Mouse (Mus musculus) embryonic facial prominence, embryonic 12.5 days (tissue): ENCODE measurements around the gene Rabgap1l. TPM values are rescaled to one million over a fixed set of nuclear protein-coding genes. Genes with fewer than 3 reads are reported as not detected.
A peak's percentile ranks its signal among the peaks of the same experiment; 100 is the strongest.

ENCODE experiments used
- ATAC-seq: fragments of 200-750 bp; cut with Nextera tagmentation; 2 replicates; pipeline ENCODE4 v1.8.0; 2017; ENCODE audit not compliant: insufficient number of reproducible peaks, insufficient read depth, low FRiP score, low TSS enrichment
- H3K27ac ChIP-seq: fragments of 300-500 bp; sonication (generic); 2 replicates; pipeline ENCODE4 v1.5.1; 2016; ENCODE audit warnings: mild to moderate bottlenecking
- H3K27me3 ChIP-seq: fragments of 300-500 bp; sonication (generic); 2 replicates; pipeline ENCODE4 v1.6.1; 2016; ENCODE audit warnings: mild to moderate bottlenecking, moderate library complexity
- H3K36me3 ChIP-seq: fragments of 300-500 bp; sonication (generic); 2 replicates; pipeline ENCODE4 v1.6.1; 2016; ENCODE audit warnings: mild to moderate bottlenecking
- H3K4me1 ChIP-seq: fragments of 300-500 bp; sonication (generic); 2 replicates; pipeline ENCODE4 v1.6.1; 2016
- H3K4me2 ChIP-seq: fragments of 300-500 bp; sonication (generic); replicated peaks from 2 replicates; pipeline ENCODE4 v1.6.1; 2016; ENCODE audit warnings: mild to moderate bottlenecking, moderate library complexity
- H3K4me3 ChIP-seq: fragments of 300-500 bp; sonication (generic); 2 replicates; pipeline ENCODE4 v1.5.1; 2016; ENCODE audit warnings: mild to moderate bottlenecking
- H3K9ac ChIP-seq: fragments of 300-500 bp; sonication (generic); 2 replicates; pipeline ENCODE4 v1.6.1; 2016; ENCODE audit warnings: mild to moderate bottlenecking, moderate library complexity
- H3K9me3 ChIP-seq: fragments of 300-500 bp; sonication (generic); 2 replicates; pipeline ENCODE4 v1.6.1; 2016; ENCODE audit warnings: mild to moderate bottlenecking, moderate library complexity
- WGBS: fragments of 180-500 bp; shearing (Covaris S2); methylation state at CpG from one replicate; pipeline ENCODE4 v1.1.7; 2016; 5-methylcytosine and 5-hydroxymethylcytosine counted together
- polyA plus RNA-seq: library from polyadenylated mRNA; unstranded; fragments of >200 nt; fragmentation: Nextera tagmentation; extraction: Ambion mirVana; gene quantifications from 2 replicates; pipeline ENCODE4 v1.2.1, GENCODE M21; 2016

The Rabgap1l gene
- 18.4 and 19.6 TPM in 2 replicates for polyA plus RNA-seq

DNA sequence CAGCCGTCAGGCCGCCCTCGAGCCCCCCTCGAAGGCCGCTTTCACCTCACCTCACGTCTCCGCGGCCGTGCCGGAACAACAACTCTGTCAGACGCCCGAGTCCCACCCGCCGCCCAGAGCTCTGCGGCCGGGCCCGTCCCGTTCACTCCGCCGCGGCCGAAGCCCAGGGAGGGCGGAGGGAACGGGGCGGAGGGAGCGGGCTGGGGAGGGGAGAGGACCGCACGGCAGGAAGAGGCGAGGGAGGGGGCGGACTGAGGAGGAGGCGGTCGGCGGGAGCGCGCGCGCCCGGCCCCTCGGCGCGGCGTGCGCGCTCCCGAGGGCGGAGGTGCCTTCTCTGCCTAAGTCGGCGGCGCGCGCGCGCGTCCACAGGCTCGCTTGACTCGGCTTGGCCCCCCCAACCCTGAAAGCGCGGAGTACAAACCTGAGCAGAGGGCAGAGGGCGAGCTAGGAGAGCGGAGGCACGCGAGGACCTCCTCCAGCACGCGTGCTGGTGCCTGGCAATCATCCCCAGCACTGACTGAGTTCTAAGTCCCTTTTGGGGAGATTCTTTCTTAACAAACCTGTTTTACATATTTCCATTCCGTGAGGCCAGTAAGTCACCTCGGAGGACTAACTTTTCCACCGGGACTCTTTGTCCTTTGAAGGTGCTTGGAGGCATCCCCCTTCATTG, at the start of gene Rabgap1l:
TSS of gene Rabgap1l (minus strand) at position 526 of the 670 bp plus-strand sequence.
- Histone ChIP-seq H3K27me3 (no peaks in the 10 kb centered on the region), H3K4me1 (no peaks in the 10 kb centered on the region), H3K27ac (peak within 1 kb of the TSS; percentile 19), H3K36me3 (no peaks in the 10 kb centered on the region), H3K9me3 (no peaks in the 10 kb centered on the region), H3K4me2 (peak within 1 kb of the TSS; percentile 93), H3K9ac (peak within 1 kb of the TSS; percentile 82), H3K4me3 (peak within 1 kb of the TSS; percentile 89)
- ATAC-seq = peak; percentile 97
- WGBS = 1% methylated on average over 62 of the region's 67 CpGs

DNA sequence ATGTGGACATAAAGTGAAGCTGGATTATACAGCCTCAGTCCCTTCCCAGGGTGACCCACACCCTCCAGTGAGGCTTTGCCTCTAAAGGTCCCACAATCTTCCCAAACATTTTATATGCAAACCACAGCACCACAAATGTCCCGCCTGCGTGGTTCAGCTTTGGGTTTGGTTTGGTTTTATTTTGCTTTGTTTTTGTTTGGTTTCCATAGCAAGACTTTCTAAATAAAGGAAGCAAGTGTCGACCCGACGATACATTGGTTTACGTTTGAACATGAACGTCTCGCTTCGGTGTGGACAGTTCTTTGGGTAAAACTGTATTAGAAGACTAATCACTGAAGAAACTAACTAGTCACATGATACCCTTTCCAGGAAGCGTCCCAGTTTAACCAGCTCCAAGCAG, 49.6 kb upstream of the Rabgap1l start:
- Histone ChIP-seq H3K4me2 (no peak overlapping the region), H3K27ac (no peak overlapping the region), H3K27me3 (no peaks in the 10 kb centered on the region), H3K36me3 (no peaks in the 10 kb centered on the region), H3K4me1 (no peaks in the 10 kb centered on the region), H3K9ac (no peak overlapping the region), H3K4me3 (no peak overlapping the region), H3K9me3 (no peaks in the 10 kb centered on the region)
- ATAC-seq = no peak
- 81% methylated on average over 10 of the region's 10 CpGs for WGBS

DNA sequence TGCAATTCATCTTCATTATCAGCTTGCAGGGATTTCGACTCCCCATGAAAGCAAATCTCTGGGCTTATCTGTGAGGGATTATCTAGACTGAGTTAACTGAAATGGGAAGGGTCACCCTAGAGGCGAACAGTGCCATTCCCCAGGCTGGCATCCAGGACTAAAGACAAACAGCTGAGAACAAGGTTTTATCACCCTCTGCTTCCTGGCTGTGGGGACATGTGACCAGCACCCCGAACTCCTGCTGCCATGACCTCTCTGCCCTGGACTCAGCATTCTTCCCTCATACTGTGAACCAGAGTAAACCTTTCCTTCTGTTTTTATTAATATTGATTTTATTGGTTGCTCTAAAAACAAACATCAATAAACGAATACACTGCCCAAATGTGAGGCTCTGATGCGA, 47.6 kb upstream of the Rabgap1l start:
- Histone ChIP-seq H3K4me1 (no peaks in the 10 kb centered on the region), H3K4me3 (no peak overlapping the region), H3K36me3 (no peaks in the 10 kb centered on the region), H3K27me3 (no peaks in the 10 kb centered on the region), H3K9me3 (no peaks in the 10 kb centered on the region), H3K4me2 (no peak overlapping the region), H3K27ac (no peak overlapping the region), H3K9ac (no peak overlapping the region)
- ATAC-seq = no peak
- WGBS = 77% methylated on average over 5 of the region's 5 CpGs

DNA sequence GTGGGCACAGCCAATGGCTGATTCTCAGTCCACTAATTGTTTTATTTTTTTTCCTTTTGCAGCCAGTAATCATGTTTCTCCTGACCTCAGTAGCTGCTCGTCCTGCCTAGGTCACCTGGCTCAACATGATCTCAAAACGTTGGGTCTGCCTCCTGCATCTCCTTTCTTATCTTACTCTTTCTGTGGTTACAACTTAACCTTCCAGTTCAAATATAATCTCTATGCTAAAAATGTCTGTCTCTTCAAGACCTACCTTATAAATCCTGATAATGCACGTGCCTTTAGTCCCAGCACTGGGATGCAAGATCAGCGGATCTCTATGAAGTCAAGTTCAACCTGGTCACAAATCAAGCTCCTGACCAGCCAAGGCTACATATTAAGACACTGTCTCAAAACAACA, 46.1 kb upstream of the Rabgap1l start:
- 70% methylated on average over 4 of the region's 4 CpGs for WGBS
- Histone ChIP-seq H3K27ac (no peak overlapping the region), H3K4me3 (no peak overlapping the region), H3K4me2 (no peak overlapping the region), H3K9me3 (no peaks in the 10 kb centered on the region), H3K4me1 (no peaks in the 10 kb centered on the region), H3K36me3 (no peaks in the 10 kb centered on the region), H3K9ac (no peak overlapping the region), H3K27me3 (no peaks in the 10 kb centered on the region)
- no peak for ATAC-seq

DNA sequence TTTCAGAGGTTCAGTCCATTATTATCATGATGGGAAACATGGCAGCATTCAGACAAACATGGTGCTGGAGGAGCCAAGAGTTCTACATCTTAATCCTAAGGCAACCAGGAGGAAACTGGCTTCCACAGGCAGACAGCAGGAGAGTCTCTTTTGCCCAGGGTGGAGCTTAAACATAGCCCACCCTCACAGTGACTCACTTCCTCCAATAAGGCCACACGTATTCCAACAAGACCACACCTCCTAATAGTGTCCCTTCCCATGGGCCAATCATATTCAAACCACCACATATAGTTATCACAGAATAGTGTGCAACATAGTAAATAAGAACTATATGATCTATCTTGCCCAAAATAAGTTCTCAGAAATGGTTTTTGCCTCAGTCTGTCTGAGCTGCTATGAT, 41.4 kb upstream of the Rabgap1l start:
- no peak overlapping the region for H3K9ac ChIP-seq
- H3K36me3 ChIP-seq = no peaks in the 10 kb centered on the region
- 85% methylated on average over 1 of the region's 1 CpGs for WGBS
- no peaks in the 10 kb centered on the region for H3K9me3 ChIP-seq
- no peak overlapping the region for H3K4me3 ChIP-seq
- H3K27ac ChIP-seq = no peak overlapping the region
- ATAC-seq = no peak
- no peak overlapping the region for H3K4me2 ChIP-seq
- no peaks in the 10 kb centered on the region for H3K4me1 ChIP-seq
- H3K27me3 ChIP-seq = no peaks in the 10 kb centered on the region

DNA sequence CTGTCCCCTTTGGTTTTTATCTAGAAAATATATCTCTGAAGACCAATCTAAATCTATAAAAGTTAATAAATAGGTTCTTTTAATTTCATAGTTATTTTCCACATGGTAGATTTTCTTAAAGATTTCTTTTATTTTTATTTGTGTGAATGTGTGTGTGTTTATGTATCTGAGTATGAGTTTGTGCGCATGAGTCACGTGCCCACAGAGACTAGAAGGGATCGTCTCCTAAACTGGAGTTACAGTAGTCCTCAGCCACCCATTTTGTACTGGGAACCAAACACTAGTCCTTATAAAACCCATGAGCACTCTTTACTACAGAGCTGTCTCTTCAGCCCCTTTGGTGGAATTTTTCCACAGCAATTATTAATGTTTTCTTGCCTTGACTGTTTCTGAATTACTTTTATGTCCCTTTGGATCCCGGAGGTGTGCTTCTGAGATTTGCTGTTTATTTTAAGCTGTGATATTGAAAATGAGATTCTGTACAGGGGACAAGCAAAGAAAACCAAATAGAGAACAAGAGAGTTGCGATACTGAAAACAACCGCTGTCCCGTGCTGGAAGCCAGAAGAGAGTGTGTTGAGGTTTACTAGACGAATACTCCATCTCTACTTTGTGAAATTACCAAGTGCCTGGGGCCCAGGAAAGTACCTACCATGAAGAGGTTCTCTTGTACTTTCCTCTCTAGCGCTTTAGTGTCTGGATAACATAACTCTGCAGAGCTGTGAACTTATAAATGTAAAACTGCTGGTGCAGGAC, 39.4 kb upstream of the Rabgap1l start:
- Histone ChIP-seq H3K4me1 (no peaks in the 10 kb centered on the region), H3K27ac (no peak overlapping the region), H3K4me2 (no peak overlapping the region), H3K4me3 (no peak overlapping the region), H3K36me3 (no peaks in the 10 kb centered on the region), H3K9ac (no peak overlapping the region), H3K9me3 (no peaks in the 10 kb centered on the region), H3K27me3 (no peaks in the 10 kb centered on the region)
- ATAC-seq = no peak
- WGBS = 88% methylated on average over 9 of the region's 9 CpGs

DNA sequence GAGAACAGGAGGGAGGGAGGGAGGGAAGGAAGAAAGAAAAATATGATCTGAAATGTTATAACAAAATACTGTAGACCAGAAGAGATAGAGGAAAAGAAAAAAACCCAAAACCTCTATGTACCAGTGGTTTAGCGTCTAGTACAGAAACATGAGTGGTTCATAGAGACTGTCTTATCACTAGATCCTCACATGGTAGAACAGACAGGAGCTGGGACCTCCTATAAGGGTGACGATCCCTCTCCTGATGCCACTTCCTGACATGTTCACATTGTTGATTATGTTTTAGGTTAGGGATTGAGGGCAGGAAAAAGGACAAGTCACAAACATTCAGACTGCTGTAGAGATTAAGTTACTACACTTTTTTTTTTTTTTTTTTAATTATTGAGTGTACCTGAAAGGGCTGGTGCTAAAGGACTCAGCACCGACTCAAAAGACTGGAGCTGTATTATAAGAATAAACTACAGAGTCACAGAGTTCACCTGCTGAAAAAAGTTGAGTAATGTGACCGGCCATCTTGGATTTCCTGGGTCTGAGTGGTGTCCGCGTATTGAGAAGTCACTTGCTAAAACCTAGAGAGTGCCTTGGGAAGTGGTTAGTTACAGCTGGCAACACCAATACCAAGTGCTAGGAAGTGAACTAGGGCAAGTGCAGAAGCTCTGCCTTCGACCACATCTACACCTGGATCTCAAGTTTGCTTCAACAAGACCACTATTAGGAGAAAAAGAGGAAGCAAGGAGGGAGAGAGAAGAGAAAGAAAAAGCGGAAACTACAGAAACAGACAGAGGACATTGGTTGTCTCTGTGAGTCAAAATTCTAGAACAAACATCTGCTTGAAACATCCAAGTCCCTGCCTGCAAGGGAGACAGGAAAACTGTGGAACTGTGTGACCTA, 37.8 kb upstream of the Rabgap1l start:
- no peak overlapping the region for H3K27ac ChIP-seq
- 88% methylated on average over 8 of the region's 8 CpGs for WGBS
- no peak overlapping the region for H3K9ac ChIP-seq
- no peaks in the 10 kb centered on the region for H3K27me3 ChIP-seq
- no peak overlapping the region for H3K4me2 ChIP-seq
- no peaks in the 10 kb centered on the region for H3K4me1 ChIP-seq
- H3K4me3 ChIP-seq = no peak overlapping the region
- ATAC-seq = no peak
- no peaks in the 10 kb centered on the region for H3K9me3 ChIP-seq
- H3K36me3 ChIP-seq = no peaks in the 10 kb centered on the region

DNA sequence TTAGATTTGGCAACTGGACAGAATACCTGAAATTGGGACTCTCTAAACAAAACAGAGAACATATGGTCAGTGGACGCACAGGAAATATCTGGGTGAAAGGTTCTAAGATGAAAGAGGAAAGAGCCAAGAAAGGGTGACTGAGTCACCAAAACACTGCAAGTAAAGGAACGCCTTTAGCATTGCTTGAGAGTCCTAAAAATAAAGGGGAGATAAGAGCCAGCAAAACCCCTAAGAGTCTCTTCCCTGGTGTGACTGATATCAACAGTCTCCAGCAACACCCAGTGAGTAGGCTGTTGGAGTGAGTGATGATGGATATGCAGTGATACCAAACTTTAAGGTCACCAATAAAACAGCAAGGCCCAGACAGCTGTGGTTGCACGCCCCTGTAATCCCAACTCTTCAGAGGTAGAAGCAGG, 32.4 kb upstream of the Rabgap1l start:
- H3K4me3 ChIP-seq = no peak overlapping the region
- H3K27me3 ChIP-seq = no peaks in the 10 kb centered on the region
- WGBS = 69% methylated on average over 3 of the region's 3 CpGs
- no peaks in the 10 kb centered on the region for H3K9me3 ChIP-seq
- no peaks in the 10 kb centered on the region for H3K36me3 ChIP-seq
- no peak for ATAC-seq
- H3K4me1 ChIP-seq = no peaks in the 10 kb centered on the region
- no peak overlapping the region for H3K9ac ChIP-seq
- no peak overlapping the region for H3K4me2 ChIP-seq
- no peak overlapping the region for H3K27ac ChIP-seq

DNA sequence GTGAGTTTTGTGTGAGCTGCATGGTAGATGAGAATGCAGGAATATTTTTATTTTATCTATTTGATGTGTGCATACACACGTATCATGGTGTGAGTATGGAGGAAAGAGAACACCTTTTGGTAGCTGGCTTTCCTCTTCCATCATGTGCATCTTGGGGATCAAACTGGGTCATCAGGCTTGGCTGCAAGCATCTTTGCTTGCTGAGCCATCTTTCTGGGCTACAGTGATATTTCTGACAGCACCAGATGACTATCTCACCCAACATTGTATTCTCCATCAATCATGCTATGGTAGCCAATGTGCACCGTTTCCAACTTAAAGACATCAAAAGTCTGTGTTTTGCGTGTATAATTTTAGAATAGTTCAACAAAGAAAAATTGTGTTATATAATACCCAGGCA, 30.6 kb upstream of the Rabgap1l start:
- no peaks in the 10 kb centered on the region for H3K9me3 ChIP-seq
- no peak overlapping the region for H3K4me3 ChIP-seq
- H3K27ac ChIP-seq = no peak overlapping the region
- H3K4me1 ChIP-seq = no peaks in the 10 kb centered on the region
- no peaks in the 10 kb centered on the region for H3K36me3 ChIP-seq
- no peak overlapping the region for H3K4me2 ChIP-seq
- 92% methylated on average over 3 of the region's 3 CpGs for WGBS
- H3K27me3 ChIP-seq = no peaks in the 10 kb centered on the region
- no peak for ATAC-seq
- no peak overlapping the region for H3K9ac ChIP-seq

DNA sequence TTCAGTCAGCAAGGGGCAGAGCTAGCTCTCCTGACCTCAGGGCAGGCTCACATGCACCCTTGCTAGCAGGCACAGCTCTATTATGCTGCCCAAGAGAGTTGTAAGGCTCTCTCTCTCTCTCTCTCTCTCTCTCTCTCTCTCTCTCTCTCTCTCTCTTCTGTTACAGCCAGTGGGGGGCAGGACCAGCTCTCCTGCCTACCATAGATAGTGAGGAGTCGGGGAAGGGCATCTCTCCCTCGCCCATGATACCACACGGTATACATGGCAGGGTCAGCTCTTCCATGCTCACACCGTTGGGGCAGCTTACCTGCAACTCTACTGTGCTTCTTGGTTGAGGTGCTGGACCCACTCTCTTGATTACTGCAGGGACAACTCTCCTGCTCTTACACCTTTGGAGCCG, 21.2 kb upstream of the Rabgap1l start:
- Histone ChIP-seq H3K9ac (no peak overlapping the region), H3K27ac (no peak overlapping the region), H3K27me3 (no peaks in the 10 kb centered on the region), H3K9me3 (no peaks in the 10 kb centered on the region), H3K4me3 (no peak overlapping the region), H3K4me2 (no peak overlapping the region), H3K4me1 (no peaks in the 10 kb centered on the region), H3K36me3 (no peaks in the 10 kb centered on the region)
- ATAC-seq = no peak
- WGBS = 85% methylated on average over 5 of the region's 5 CpGs

DNA sequence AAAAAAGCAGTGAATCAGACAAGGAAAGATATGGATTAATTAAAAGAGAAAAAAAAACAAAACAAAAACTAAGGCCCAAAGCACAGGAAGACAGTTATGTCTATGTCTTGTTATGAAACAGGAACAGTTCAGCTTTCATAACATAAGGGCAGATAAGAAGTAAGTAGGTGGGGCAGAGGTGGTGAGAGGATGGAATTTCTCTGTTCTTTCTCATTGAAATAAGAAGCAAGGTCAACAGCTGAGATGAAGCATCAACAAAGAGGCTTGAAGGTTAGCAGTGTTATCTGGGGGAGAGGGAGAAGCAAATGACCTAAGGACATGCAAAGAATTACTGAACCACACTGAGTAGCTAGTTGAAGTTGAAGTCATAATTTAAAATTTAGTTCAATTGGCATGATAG, 19.4 kb upstream of the Rabgap1l start:
- Histone ChIP-seq H3K27ac (no peak overlapping the region), H3K27me3 (no peaks in the 10 kb centered on the region), H3K9me3 (no peaks in the 10 kb centered on the region), H3K4me1 (no peaks in the 10 kb centered on the region), H3K9ac (no peak overlapping the region), H3K4me2 (no peak overlapping the region), H3K36me3 (no peaks in the 10 kb centered on the region), H3K4me3 (no peak overlapping the region)
- no peak for ATAC-seq

DNA sequence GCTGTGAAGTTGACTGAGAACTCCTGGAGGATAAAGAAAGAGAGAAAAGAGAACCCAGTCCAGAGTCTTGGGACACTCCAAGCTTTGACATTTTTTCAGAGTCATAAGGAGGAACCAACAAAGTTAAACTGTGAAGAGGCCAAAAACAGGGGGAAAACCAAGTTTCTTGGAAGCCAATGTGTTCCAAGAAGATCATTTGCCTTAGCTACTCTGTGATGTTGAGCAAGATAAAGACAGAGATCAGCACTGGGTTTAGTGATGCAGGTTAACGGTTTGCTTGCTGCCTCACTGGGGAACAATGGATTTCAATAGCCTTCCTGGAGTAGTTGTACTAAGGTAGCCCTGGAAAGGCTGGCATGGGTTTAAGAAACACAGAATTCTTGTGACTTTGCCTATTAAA, 18.9 kb upstream of the Rabgap1l start:
- H3K36me3 ChIP-seq = no peaks in the 10 kb centered on the region
- H3K4me1 ChIP-seq = no peaks in the 10 kb centered on the region
- no peak for ATAC-seq
- 82% methylated on average over 1 of the region's 1 CpGs for WGBS
- no peak overlapping the region for H3K4me3 ChIP-seq
- no peaks in the 10 kb centered on the region for H3K27me3 ChIP-seq
- no peaks in the 10 kb centered on the region for H3K9me3 ChIP-seq
- H3K4me2 ChIP-seq = no peak overlapping the region
- H3K9ac ChIP-seq = no peak overlapping the region
- no peak overlapping the region for H3K27ac ChIP-seq
